Mouse (Mus musculus): Measurements from ENCODE around the gene Hip1r. TPM values are rescaled to one million over a fixed set of nuclear protein-coding genes. Genes with fewer than 3 reads are reported as not detected.

Hip1r gene
- total and polyA plus RNA-seq, 2 experiments: 9.7 to 11.5 TPM

DNA sequence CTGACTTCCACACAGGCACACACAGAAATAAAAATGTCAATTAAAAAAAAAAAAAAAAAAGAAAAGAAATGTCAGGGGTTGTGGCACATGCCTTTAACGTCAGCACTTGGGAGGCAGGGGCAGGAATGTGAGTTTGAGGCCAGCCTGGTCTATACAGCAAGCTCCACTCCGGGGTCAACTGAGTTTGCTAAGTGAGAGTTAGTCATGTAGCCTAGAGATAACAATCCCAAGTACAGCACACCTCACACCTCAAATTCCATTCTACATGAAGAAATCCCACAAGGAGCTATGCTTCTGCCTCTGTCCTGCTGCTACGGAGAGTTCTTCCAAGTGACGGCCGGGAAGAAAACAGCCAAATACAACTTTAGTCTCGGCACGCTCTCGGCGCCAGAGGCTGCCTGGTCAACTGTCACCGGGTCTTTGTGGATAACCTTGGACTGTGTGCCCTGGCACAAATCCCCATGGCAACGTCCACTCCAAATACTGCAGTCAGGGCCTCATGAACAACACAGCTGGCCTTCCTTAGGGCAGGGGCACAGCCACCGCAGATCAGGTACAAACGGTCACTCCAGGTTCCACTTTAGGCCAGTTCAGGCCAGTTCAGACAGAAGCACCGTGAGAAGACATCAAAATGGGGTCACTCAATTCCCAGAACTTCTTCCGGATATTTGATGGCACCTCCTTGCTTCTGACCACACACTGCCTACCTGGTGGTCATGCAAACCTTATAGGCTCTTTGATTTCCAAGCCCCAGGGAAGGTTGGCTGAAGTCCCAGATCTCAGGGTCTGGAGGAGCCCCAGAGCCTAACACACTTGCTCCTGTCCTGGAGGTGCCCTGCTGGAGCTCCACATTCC, 52.4 kb downstream of the Hip1r start:
- Histone ChIP-seq H3K79me2 (ENCODE audit: control insufficient read depth, insufficient read depth, low read length) (peaks cover 34% of the 10 kb centered on the region; the same call in 1 of the 2 replicates), H3K4me3 (ENCODE audit: insufficient read depth, low read depth, low read length) (no peak overlapping the region), H3K27ac (replicated peaks; ENCODE audit: insufficient read depth, low read depth, low read length) (peak overlapping the region; percentile 74), H3K4me1 (ENCODE audit: control insufficient read depth, insufficient read depth, low read length) (peaks cover 56% of the 10 kb centered on the region), H3K9ac (ENCODE audit: low read depth, low read length) (peak overlapping the region; percentile 19; the same call in 1 of the 2 replicates), H3K27me3 (ENCODE audit: control insufficient read depth, insufficient read depth, low read length) (no peaks in the 10 kb centered on the region), H3K36me3 (ENCODE audit: control insufficient read depth, insufficient read depth, low read length) (no peaks in the 10 kb centered on the region)
- TF ChIP-seq POLR2A (IDR thresholded peaks at IDR 0.05; ENCODE audit: extremely low read depth, insufficient read depth, low read length) (no peak), CTCF (IDR thresholded peaks at IDR 0.05; ENCODE audit: low read depth, low read length) (no peak)
- DNase-seq (ENCODE audit: extremely low read depth, low read depth, low spot score): peak; percentile 98
- WGBS: 26% methylated on average over 15 of the region's 15 CpGs

GRCm38 (mm10) chr5:124026568-124026967, 53.1 kb downstream of the Hip1r start:
- Histone ChIP-seq H3K4me3 (ENCODE audit: insufficient read depth, low read depth, low read length) (no peak overlapping the region), H3K27me3 (ENCODE audit: control insufficient read depth, insufficient read depth, low read length) (no peaks in the 10 kb centered on the region), H3K79me2 (ENCODE audit: control insufficient read depth, insufficient read depth, low read length) (peaks cover 41% of the 10 kb centered on the region; the same call in 1 of the 2 replicates), H3K36me3 (ENCODE audit: control insufficient read depth, insufficient read depth, low read length) (no peaks in the 10 kb centered on the region), H3K27ac (replicated peaks; ENCODE audit: insufficient read depth, low read depth, low read length) (peak overlapping the region; percentile 74), H3K4me1 (ENCODE audit: control insufficient read depth, insufficient read depth, low read length) (peaks cover 52% of the 10 kb centered on the region), H3K9ac (ENCODE audit: low read depth, low read length) (no peak overlapping the region)
- TF ChIP-seq CTCF (IDR thresholded peaks at IDR 0.05; ENCODE audit: low read depth, low read length): no peak
- TF ChIP-seq POLR2A (IDR thresholded peaks at IDR 0.05; ENCODE audit: extremely low read depth, insufficient read depth, low read length): no peak
- 37% methylated on average over 5 of the region's 5 CpGs for WGBS
- DNase-seq (ENCODE audit: extremely low read depth, low read depth, low spot score): no peak

DNA sequence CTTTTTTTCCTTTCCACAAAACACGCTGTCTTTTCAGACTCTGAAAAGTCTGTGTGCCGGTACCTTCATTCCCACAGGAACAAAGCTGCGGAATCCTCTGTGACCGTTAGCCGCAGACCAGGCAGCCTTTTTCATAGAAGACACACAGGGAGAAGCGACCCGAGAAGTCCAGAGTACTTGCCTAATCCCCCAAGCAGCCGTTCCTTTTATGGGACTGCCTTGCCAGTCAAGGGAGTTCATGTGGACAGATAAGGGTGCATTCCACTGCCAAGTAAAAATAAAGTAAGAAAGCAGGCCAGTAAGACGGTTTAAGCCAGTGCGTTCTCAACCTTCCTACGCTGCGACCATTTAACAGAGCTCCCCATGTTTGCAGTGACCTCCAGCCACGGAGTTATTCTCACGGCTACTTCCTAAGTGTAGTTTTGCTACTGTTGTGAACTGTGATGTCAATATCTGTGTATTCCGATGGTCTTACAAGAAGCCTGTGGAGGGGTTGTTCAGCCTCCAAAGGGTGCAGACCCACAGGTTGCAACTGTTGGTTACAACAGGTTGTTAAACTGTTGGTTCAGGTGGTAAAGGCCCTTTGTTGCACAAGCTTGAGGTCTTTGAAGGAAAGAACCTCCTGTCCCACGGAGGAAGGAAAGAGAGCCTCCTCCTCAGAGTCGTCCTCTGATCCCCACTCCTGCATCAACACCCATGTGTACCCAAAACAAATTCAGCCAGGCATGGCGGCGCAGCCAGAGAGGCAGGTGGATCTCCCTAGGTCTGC, 54.5 kb downstream of the Hip1r start:
- no peak for TF ChIP-seq POLR2A (IDR thresholded peaks at IDR 0.05; ENCODE audit: extremely low read depth, insufficient read depth, low read length)
- TF ChIP-seq CTCF (IDR thresholded peaks at IDR 0.05; ENCODE audit: low read depth, low read length): no peak
- 45% methylated on average over 19 of the region's 19 CpGs for WGBS
- Histone ChIP-seq H3K36me3 (ENCODE audit: control insufficient read depth, insufficient read depth, low read length) (no peaks in the 10 kb centered on the region), H3K4me3 (ENCODE audit: insufficient read depth, low read depth, low read length) (no peak overlapping the region), H3K27me3 (ENCODE audit: control insufficient read depth, insufficient read depth, low read length) (no peaks in the 10 kb centered on the region), H3K27ac (replicated peaks; ENCODE audit: insufficient read depth, low read depth, low read length) (peak overlapping the region; percentile 59), H3K4me1 (ENCODE audit: control insufficient read depth, insufficient read depth, low read length) (peaks cover 51% of the 10 kb centered on the region), H3K9ac (ENCODE audit: low read depth, low read length) (peak overlapping the region; percentile 22; the same call in 1 of the 2 replicates), H3K79me2 (ENCODE audit: control insufficient read depth, insufficient read depth, low read length) (peaks cover 46% of the 10 kb centered on the region; the same call in 1 of the 2 replicates)
- DNase-seq (ENCODE audit: extremely low read depth, low read depth, low spot score): no peak

DNA sequence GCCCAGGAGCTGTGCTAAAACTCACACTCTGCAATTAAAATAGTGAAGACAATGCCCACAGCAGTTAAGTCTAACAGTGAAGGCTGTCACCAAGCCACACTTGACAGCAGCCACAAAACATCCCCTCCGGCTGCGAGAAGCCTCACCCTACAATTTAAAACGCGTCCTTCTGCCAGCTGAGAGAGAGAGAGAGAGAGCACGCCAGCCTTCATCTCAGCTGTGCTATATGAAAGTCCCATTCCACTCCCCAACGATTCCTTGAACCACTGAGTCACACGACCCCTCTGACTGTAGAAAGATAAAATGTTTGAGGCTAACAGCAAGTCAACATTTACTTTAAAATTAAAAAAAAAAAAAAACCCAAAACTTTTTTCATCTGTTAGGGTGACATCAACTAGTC, 55.3 kb downstream of the Hip1r start:
- no peak for DNase-seq (ENCODE audit: extremely low read depth, low read depth, low spot score)
- Histone ChIP-seq H3K9ac (ENCODE audit: low read depth, low read length) (no peak overlapping the region), H3K79me2 (ENCODE audit: control insufficient read depth, insufficient read depth, low read length) (peaks cover 41% of the 10 kb centered on the region; the same call in 1 of the 2 replicates), H3K27me3 (ENCODE audit: control insufficient read depth, insufficient read depth, low read length) (no peaks in the 10 kb centered on the region), H3K36me3 (ENCODE audit: control insufficient read depth, insufficient read depth, low read length) (no peaks in the 10 kb centered on the region), H3K27ac (replicated peaks; ENCODE audit: insufficient read depth, low read depth, low read length) (no peak overlapping the region), H3K4me1 (ENCODE audit: control insufficient read depth, insufficient read depth, low read length) (peaks cover 51% of the 10 kb centered on the region), H3K4me3 (ENCODE audit: insufficient read depth, low read depth, low read length) (no peak overlapping the region)
- WGBS: 67% methylated on average over 7 of the region's 7 CpGs
- no peak for TF ChIP-seq POLR2A (IDR thresholded peaks at IDR 0.05; ENCODE audit: extremely low read depth, insufficient read depth, low read length)
- TF ChIP-seq CTCF (IDR thresholded peaks at IDR 0.05; ENCODE audit: low read depth, low read length): no peak

GRCm38 (mm10) chr5:124029220-124030035, 56.0 kb downstream of the Hip1r start:
- H3K4me1 ChIP-seq (ENCODE audit: control insufficient read depth, insufficient read depth, low read length): peaks cover 51% of the 10 kb centered on the region
- no peak overlapping the region; the same call in 1 of the 2 replicates for H3K4me3 ChIP-seq (ENCODE audit: insufficient read depth, low read depth, low read length)
- TF ChIP-seq POLR2A (IDR thresholded peaks at IDR 0.05; ENCODE audit: extremely low read depth, insufficient read depth, low read length) (no peak), CTCF (IDR thresholded peaks at IDR 0.05; ENCODE audit: low read depth, low read length) (no peak)
- WGBS: 27% methylated on average over 19 of the region's 19 CpGs
- peaks cover 34% of the 10 kb centered on the region; the same call in 1 of the 2 replicates for H3K79me2 ChIP-seq (ENCODE audit: control insufficient read depth, insufficient read depth, low read length)
- H3K27me3 ChIP-seq (ENCODE audit: control insufficient read depth, insufficient read depth, low read length): no peaks in the 10 kb centered on the region
- peak overlapping the region; percentile 38 for H3K9ac ChIP-seq (ENCODE audit: low read depth, low read length)
- peak; percentile 87 for DNase-seq (ENCODE audit: extremely low read depth, low read depth, low spot score)
- no peaks in the 10 kb centered on the region for H3K36me3 ChIP-seq (ENCODE audit: control insufficient read depth, insufficient read depth, low read length)
- peak overlapping the region; percentile 81 for H3K27ac ChIP-seq (replicated peaks; ENCODE audit: insufficient read depth, low read depth, low read length)

Data from liver, adult 2 months (tissue).